Mouse (Mus musculus) ES-E14 (cell line): ENCODE results near the gene Ccdc122. TPM values are rescaled to one million over a fixed set of nuclear protein-coding genes. Genes with fewer than 3 reads are reported as not detected.

Source experiments
- DNase-seq: peaks from one replicate; pipeline ENCODE4 v3.0.0-alpha.2; 2013; ENCODE audit warnings: low read depth, low spot score
- H3K27ac ChIP-seq: 2 replicates; pipeline ENCODE4 v1.5.1; 2012; ENCODE audit warnings: low read depth, mild to moderate bottlenecking, low read length, moderate library complexity, mixed read lengths; ENCODE audit not compliant: poor library complexity, insufficient read depth, severe bottlenecking
- H3K36me3 ChIP-seq: 2 replicates; pipeline ENCODE4 v1.6.1; 2012; ENCODE audit warnings: mild to moderate bottlenecking, low read length, moderate library complexity, mixed read lengths; ENCODE audit not compliant: control insufficient read depth, poor library complexity, insufficient read depth, severe bottlenecking
- H3K4me1 ChIP-seq, 2 experiments: fragments of 150-350 bp in 1 of 2; sonication (generic) in 1 of 2; 2 replicates each; pipeline ENCODE4 v1.6.1; 2012; ENCODE audit warnings: low read length in 2 of 2, mild to moderate bottlenecking in 1 of 2, mixed read lengths in 1 of 2; ENCODE audit not compliant: control insufficient read depth in 2 of 2, insufficient read depth in 2 of 2, poor library complexity in 1 of 2
- H3K4me3 ChIP-seq, 2 experiments: fragments of 150-350 bp in 1 of 2; sonication (generic) in 1 of 2; 2 replicates each; pipeline ENCODE4 v1.5.1; 2012; ENCODE audit warnings: low read length in 2 of 2, low read depth in 1 of 2, mild to moderate bottlenecking in 1 of 2, mixed read lengths in 1 of 2; ENCODE audit not compliant: insufficient read depth in 1 of 2, poor library complexity in 1 of 2, severe bottlenecking in 1 of 2
- H3K9ac ChIP-seq: 2 replicates; pipeline ENCODE4 v1.6.1; 2012; ENCODE audit warnings: low read depth, mild to moderate bottlenecking, low read length, mixed read lengths; ENCODE audit not compliant: poor library complexity, insufficient read depth, severe bottlenecking
- H3K9me3 ChIP-seq: fragments of 150-350 bp; sonication (generic); 2 replicates; pipeline ENCODE4 v1.6.1; 2012; ENCODE audit warnings: low read depth, mild to moderate bottlenecking, low read length; ENCODE audit not compliant: control insufficient read depth, insufficient read depth
- CHD2 ChIP-seq: IDR thresholded peaks from 2 replicates; pipeline ENCODE4 v1.6.1; 2014; ENCODE audit warnings: mild to moderate bottlenecking, low read depth, low read length, inconsistent platforms
- HCFC1 ChIP-seq: IDR thresholded peaks from 2 replicates; pipeline ENCODE4 v1.6.1; 2012; ENCODE audit warnings: low read length, inconsistent platforms, borderline replicate concordance; ENCODE audit not compliant: insufficient read depth
- MAFK ChIP-seq: IDR thresholded peaks from 2 replicates; pipeline ENCODE4 v1.6.1; 2014; ENCODE audit warnings: mild to moderate bottlenecking, low read depth, low read length, inconsistent platforms; ENCODE audit not compliant: insufficient read depth
- ZC3H11A ChIP-seq: IDR thresholded peaks from 2 replicates; pipeline ENCODE4 v1.6.1; 2012; ENCODE audit warnings: low read depth, mild to moderate bottlenecking, inconsistent platforms, low read length, borderline replicate concordance
- ZNF384 ChIP-seq: IDR thresholded peaks from 2 replicates; pipeline ENCODE4 v1.6.1; 2012; ENCODE audit warnings: low read depth, low read length, inconsistent platforms
- in situ Hi-C, 2 experiments: fragments of 600-800 bp; cut with MboI; formaldehyde crosslinking; loops; one replicate each; pipeline ENCODE4 v1.15.1; 2025; ENCODE audit warnings: low sequenced_read_pairs in 2 of 2, inconsistent platforms in 1 of 2; ENCODE audit not compliant: unreplicated experiment in 2 of 2
- total RNA-seq: library from RNA; depleted of rRNA; stranded (reverse); fragments of 300-350 nt; gene quantifications from 2 replicates; pipeline ENCODE4 v1.2.3, GENCODE M21; 2012; rRNA removed

Gene Ccdc122
- total RNA-seq, 1 experiment, result 1.5 TPM

- in situ Hi-C loops, result no loop called here
- no peaks in the 10 kb centered on the region for H3K9me3 ChIP-seq
- no peak for DNase-seq
- H3K27ac ChIP-seq, result no peak overlapping the region
- TF ChIP-seq HCFC1 (no peak), CHD2 (no peak), ZC3H11A (no peak), ZNF384 (no peak), MAFK (no peak)
- no peaks in the 10 kb centered on the region; a peak in 1 of 4 replicates for H3K4me1 ChIP-seq
- no peak overlapping the region; the same call in 1 of the 2 replicates for H3K9ac ChIP-seq
- H3K36me3 ChIP-seq, result no peaks in the 10 kb centered on the region
- peak overlapping the region; percentile 77 to 84 for H3K4me3 ChIP-seq
Observed at GRCm38 (mm10) chr14:77157505-77157911, 120.9 kb downstream of the Ccdc122 start.

- TF ChIP-seq ZNF384 (no peak), CHD2 (no peak), ZC3H11A (no peak), MAFK (no peak), HCFC1 (no peak)
- H3K4me1 ChIP-seq, result no peaks in the 10 kb centered on the region; a peak in 1 of 4 replicates
- in situ Hi-C loops, result no loop called here
- DNase-seq, result no peak
- no peaks in the 10 kb centered on the region for H3K36me3 ChIP-seq
- H3K9ac ChIP-seq, result no peak overlapping the region
- H3K27ac ChIP-seq, result no peak overlapping the region
- no peaks in the 10 kb centered on the region for H3K9me3 ChIP-seq
- H3K4me3 ChIP-seq, result no peak overlapping the region
Observed at GRCm38 (mm10) chr14:77159397-77159796, 122.8 kb downstream of the Ccdc122 start.

Other genes with a start within 250 kb of the Ccdc122 start
- gene Lacc1, start 132 bp downstream of the Ccdc122 start, total RNA-seq, result 2.5 and 3.0 TPM in 2 replicates
- gene Enox1, start 120.0 kb downstream of the Ccdc122 start, total RNA-seq, result 25.3 and 52.4 TPM in 2 replicates